Mouse (Mus musculus): ENCODE data around the gene Gm21887. TPM values are rescaled to one million over a fixed set of nuclear protein-coding genes. Genes with fewer than 3 reads are reported as not detected.
"Not testable (repeated sequence)": the region's sequence is repeated elsewhere in the genome, so short reads cannot be mapped to it uniquely, and the experiment has no call there.

Gene Gm21887
- polyA plus RNA-seq, 1 experiment = 891 TPM

GRCm38 (mm10) chrX:169982606-169983400, 26.7 kb upstream of the Gm21887 start:
- DNase-seq (ENCODE audit: extremely low spot score in 1 of 2, low spot score in 1 of 2) = not testable (repeated sequence)

- peak in 1 of 2 experiments; percentile 52 for DNase-seq (ENCODE audit: extremely low spot score in 1 of 2, low spot score in 1 of 2)
Measured at GRCm38 (mm10) chrX:169983401-169984165, 25.9 kb upstream of the Gm21887 start.

GRCm38 (mm10) chrX:169984331-169984730, 25.1 kb upstream of the Gm21887 start:
- not testable (repeated sequence) for DNase-seq (ENCODE audit: extremely low spot score in 1 of 2, low spot score in 1 of 2)

GRCm38 (mm10) chrX:169984853-169985252, 24.6 kb upstream of the Gm21887 start:
- not testable (repeated sequence) for DNase-seq (ENCODE audit: extremely low spot score in 1 of 2, low spot score in 1 of 2)

- not testable (repeated sequence) for DNase-seq (ENCODE audit: extremely low spot score in 1 of 2, low spot score in 1 of 2)
Measured at GRCm38 (mm10) chrX:169985796-169986195, 23.7 kb upstream of the Gm21887 start.

- DNase-seq (ENCODE audit: extremely low spot score in 1 of 2, low spot score in 1 of 2) = peak; percentile 88 to 93
Measured at GRCm38 (mm10) chrX:169986519-169987367, 22.7 kb upstream of the Gm21887 start.

- peak in 1 of 2 experiments; percentile 45 for DNase-seq (ENCODE audit: extremely low spot score in 1 of 2, low spot score in 1 of 2)
Measured at GRCm38 (mm10) chrX:169987368-169987837, 22.1 kb upstream of the Gm21887 start.

- DNase-seq (ENCODE audit: extremely low spot score in 1 of 2, low spot score in 1 of 2) = peak in 1 of 2 experiments; percentile 49
Measured at GRCm38 (mm10) chrX:169988571-169989218, 20.8 kb upstream of the Gm21887 start.

DNA sequence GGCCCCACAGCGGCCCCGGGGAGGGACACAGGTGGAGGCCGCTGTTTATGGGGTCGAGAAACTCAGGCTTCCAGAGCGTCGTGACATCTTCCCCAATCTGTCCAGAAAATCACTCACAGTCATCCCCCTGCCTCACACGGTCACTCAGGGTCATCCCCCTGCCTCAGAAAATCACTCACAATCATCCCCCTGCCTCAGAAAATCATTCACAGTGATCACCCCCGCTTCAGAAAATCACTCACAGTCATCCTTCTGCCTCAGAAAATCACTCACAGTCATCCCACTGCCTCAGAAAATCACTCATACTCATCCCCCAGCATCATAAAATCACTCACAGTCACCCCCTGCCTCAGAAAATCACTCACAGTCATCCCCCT, 20.3 kb upstream of the Gm21887 start:
- DNase-seq (ENCODE audit: extremely low spot score in 1 of 2, low spot score in 1 of 2) = not testable (repeated sequence)

DNA sequence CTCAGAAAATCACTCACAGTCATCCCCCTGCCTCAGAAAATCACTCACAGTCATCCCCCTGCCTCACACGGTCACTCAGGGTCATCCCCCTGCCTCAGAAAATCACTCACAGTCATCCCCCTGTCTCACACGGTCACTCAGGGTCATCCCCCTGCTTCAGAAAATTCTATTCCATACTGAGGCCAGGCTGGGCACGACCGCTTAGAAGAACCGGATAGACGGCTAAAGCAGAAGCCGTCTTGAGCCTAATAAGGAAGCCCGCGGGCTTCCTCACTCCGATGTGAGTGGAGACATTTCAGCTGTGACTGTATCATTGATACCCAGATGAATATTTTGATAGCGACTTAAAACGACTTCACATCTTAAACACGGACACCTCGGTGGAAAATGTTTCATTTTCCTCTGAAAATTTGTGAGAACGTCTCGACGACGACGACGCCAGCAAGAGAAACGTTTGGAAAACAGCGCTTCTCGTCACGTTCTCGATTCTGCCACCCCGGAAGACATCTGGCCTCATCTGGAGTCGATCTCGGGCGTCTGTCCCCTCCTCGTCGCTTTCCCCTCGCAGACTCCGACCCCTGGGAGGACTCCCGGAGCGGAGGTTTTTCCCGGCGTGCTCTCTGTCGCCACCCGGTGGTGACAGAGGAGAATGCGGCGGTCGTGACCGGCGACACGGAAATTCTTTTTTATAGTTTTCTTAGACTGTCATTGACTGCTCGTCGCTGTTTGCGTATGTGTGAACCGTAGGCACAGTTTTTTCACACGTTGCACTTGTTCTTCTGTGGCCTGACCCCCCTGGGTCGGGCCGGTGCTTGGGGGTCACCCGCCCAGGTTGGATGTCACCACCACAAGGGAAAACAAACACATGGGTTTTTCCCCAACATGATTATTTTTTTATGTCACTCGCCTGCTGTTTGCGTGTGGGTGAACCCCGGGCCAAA, 19.5 kb upstream of the Gm21887 start:
- peak in 1 of 2 experiments; percentile 96 for DNase-seq (ENCODE audit: extremely low spot score in 1 of 2, low spot score in 1 of 2)

- peak; percentile 89 to 91 for DNase-seq (ENCODE audit: extremely low spot score in 1 of 2, low spot score in 1 of 2)
Measured at GRCm38 (mm10) chrX:169991128-169991873, 18.2 kb upstream of the Gm21887 start.

DNA sequence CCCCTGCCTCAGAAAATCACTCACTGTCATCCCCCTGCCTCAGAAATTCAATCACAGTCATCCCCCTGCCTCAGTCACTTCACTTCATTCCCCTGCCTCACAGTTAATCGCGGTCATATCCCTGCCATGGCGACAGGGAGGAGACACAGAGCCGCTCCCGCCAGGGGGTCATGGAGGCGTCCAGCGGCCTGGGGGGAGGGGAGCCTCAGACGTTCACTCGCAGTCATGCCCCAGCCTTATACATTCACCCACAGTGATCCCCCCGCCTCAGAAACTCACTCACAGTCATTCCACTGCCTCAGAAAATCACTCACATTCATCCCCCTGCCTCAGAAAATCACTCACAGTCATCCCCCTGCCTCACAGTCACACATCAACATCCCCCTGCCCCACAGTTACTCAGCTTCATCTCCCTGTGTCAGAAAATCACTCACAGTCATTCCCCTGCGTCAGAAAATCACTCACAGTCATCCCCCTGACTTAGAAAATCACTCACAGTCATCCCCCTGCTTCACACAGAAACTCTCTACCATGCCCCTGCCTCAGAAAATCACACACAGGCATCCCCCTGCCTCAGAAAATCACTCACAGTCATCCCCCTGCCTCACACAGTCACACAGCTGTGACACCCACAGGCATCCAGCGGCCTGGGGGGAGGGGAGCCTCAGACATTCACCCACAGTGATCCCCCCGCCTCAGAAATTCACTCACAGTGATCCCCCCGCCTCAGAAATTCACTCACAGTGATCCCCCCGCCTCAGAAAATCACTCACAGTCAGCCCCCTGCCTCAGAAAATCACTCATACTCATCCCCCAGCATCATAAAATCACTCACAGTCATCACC, 17.2 kb upstream of the Gm21887 start:
- DNase-seq (ENCODE audit: extremely low spot score in 1 of 2, low spot score in 1 of 2) = not testable (repeated sequence)

- DNase-seq (ENCODE audit: extremely low spot score in 1 of 2, low spot score in 1 of 2) = not testable (repeated sequence)
Measured at GRCm38 (mm10) chrX:169992951-169993547, 16.4 kb upstream of the Gm21887 start.

- DNase-seq (ENCODE audit: extremely low spot score in 1 of 2, low spot score in 1 of 2) = peak in 1 of 2 experiments; percentile 35
Measured at GRCm38 (mm10) chrX:169994011-169994865, 15.2 kb upstream of the Gm21887 start.

DNA sequence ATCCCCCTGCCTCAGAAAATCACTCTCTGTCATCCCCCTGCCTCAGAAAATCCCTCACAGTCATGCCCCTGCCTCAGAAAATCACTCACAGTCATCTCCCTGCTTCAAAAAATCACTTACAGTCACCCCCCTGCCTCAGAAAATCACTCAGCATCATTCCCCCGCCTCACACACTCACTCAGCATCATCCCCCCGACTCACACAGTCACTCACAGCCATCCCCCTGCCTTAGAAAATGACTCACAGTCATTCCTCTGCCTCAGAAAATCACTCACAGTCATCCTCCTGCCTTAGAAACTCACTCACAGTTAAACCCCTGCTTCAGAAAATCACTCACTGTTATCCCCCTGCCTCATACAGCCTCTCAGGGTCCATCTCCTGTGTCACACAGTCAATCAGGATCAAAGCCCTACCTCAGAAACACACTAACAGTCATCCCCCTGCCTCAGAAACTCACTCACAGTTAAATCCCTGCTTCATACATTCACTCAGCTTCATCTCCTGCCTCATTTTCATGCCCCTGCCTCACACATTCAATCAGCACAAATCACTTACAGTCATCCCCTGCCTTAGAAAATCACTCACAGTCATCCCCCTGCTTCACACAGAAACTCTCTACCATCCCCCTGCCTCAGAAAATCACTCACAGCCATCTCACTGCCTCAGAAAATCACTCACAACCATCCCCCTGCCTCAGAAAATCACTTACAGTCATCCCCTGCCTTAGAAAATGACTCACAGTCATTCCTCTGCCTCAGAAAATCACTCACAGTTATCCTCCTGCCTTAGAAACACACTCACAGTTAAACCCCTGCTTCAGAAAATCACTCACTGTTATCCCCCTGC, 14.4 kb upstream of the Gm21887 start:
- not testable (repeated sequence) for DNase-seq (ENCODE audit: extremely low spot score in 1 of 2, low spot score in 1 of 2)
